Mouse (Mus musculus) frontal cortex, adult 2 months (tissue): ENCODE data around the gene Nes. TPM values are rescaled to one million over a fixed set of nuclear protein-coding genes. Genes with fewer than 3 reads are reported as not detected.

Experiments
- DNase-seq, 2 experiments: peaks; one replicate each; pipeline ENCODE4 v3.0.0; 2022; ENCODE audit warnings: low spot score in 1 of 2; ENCODE audit errors: extremely low spot score in 1 of 2
- polyA plus RNA-seq: library from polyadenylated mRNA; depleted of rRNA; stranded (reverse); fragments of >200 nt; gene quantifications from 2 replicates; pipeline ENCODE4 v1.2.3, GENCODE M21; 2012; rRNA removed

Gene Nes
- polyA plus RNA-seq, 1 experiment, result 4.8 TPM

DNA sequence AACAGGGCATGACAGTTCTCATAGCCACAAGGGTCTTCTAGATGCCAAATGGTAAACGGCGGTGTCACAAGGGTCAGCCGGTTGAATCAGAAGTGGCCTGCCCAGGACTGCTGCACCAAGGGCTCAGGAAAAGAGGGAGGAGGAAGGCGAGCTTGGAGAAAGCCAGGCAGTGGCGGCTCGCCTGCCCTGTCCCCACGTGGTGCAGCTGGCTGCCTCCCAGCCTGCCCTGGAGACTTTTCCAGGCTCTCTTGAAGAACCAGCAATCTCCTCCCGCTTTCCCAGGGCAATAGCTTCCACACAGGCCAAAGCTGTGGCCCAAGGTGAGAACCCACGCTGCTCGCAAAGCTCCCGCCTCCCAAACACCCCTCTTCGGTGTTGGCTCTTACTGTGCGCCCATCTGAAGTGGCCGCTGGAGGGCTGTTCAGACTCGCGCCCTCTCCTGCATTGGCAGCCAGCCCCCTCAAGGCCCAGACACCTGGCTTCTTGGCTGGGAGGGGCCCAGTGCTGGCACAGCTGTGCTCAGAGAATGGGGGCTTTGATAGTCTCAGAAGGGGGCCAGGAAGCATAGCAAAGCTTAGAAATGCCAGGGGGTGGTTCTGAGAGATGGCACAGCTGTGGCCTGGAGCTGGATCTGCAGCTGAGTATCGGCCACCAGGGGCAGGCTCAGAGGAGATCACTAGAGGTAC is 31.6 kb downstream of the Nes start:
- no peak for DNase-seq

GRCm38 (mm10) chr3:88005822-88006786 is 35.2 kb downstream of the Nes start:
- no peak for DNase-seq

GRCm38 (mm10) chr3:88010634-88011265 is 39.9 kb downstream of the Nes start:
- no peak for DNase-seq

DNA sequence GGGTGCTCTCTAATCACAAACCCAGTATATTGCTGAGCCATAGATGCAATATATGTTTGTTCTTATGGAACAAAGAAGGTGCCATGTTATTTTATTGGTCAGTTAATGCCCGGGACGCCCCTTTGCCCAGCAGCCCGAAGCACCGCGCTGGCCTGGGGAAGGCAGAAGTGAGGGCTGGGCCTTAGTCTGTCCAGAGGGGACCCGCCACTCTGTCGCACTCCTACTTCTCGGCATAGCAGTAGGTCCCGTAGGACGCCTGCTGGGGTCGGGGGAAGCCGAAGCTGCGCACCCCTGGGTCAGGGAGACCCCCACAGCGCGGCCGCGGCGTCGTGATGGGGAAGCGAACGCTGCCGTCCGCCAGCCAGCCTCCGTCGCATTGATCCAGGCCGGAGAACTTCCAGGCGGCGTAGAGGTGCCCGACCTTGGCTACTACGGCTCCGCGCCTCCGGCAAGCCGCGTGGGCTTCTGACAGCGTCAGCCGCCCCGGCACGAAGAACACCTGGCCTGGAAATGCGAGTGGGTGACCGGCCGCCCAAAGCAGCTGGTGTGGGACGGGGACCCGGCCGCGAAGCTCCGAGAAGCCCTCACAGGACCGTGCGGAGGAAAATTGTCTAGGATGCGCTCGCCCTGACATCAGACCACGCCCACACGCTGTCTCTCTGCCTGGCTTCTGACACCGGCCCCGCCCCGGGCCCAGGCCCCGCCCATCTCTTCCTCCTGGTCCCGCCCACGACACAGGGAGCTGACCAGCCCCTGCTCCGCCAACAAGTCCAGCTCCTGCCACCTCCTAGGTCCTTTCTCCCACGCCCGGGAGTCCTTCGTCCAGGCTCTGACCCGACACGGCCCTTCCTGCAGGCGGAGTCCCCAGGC is 51.7 kb downstream of the Nes start:
- DNase-seq, result peak in 1 of 2 experiments; percentile 81

GRCm38 (mm10) chr3:88023192-88024074 is 52.6 kb downstream of the Nes start:
- no peak for DNase-seq

GRCm38 (mm10) chr3:88026823-88027222 is 55.9 kb downstream of the Nes start:
- no peak for DNase-seq

DNA sequence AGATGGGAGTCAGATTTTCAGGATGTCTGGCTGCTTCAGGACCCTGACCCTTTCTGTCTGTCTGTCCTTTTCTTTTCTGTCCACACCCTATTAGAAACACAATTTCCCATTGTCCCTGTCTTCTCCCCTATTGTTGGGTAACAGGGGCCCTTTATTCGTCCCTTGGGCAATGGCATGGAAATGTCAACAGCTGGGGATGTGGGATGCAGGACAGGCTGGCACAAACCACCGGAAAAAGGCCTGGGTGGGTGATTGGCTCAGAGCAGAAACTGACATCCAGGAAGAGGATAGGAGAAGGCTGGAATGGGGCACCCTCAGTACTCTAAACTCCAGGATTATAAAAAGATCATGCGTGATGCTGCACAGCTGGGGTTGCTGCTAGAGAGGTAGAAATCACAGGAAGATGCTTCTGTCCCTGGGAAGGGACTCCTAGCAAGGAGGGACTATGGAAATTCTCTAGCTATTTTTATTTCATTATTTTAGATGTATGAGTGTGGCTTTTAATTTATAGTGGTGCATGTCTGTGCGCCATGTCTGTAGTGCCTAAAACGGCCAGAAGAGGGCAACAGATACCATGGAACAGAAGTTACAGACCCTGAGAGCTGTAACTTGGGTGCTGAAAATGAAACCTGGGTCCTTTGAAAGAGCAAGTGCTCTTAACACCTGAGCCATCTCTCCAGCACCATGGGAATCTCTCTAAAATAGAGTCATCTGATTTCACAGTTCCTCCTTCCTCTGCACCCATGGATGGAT is 56.7 kb downstream of the Nes start, which contains the start of gene Hapln2:
Hapln2 (minus strand) TSS at position 150 of the 753 bp plus-strand sequence.
- peak in 1 of 2 experiments; percentile 20 for DNase-seq

Other genes with a start within 250 kb of the Nes start
- 0.19 and 0.40 TPM in 2 replicates for gene Lrrc71, start 222.5 kb upstream of the Nes start, polyA plus RNA-seq
- gene Ntrk1, start 175.9 kb upstream of the Nes start, polyA plus RNA-seq, result 0.08 and 0.19 TPM in 2 replicates
- gene Insrr, start 174.1 kb upstream of the Nes start, polyA plus RNA-seq, result 0.38 and 0.46 TPM in 2 replicates
- gene Pear1, start 146.8 kb upstream of the Nes start, polyA plus RNA-seq, result 9.9 and 10.2 TPM in 2 replicates
- 0.02 and 0.06 TPM in 2 replicates for gene Sh2d2a, start 124.3 kb upstream of the Nes start, polyA plus RNA-seq
- gene Prcc, start 85.5 kb upstream of the Nes start, polyA plus RNA-seq, result 38.8 and 40.2 TPM in 2 replicates
- gene Hdgf, start 64.8 kb upstream of the Nes start, polyA plus RNA-seq, result 171 and 183 TPM in 2 replicates
- 80.0 and 80.7 TPM in 2 replicates for gene Mrpl24, start 51.6 kb upstream of the Nes start, polyA plus RNA-seq
- gene Isg20l2, start 40.8 kb upstream of the Nes start, polyA plus RNA-seq, result 12.9 and 13.9 TPM in 2 replicates
- 42.4 and 46.4 TPM in 2 replicates for gene Rrnad1, start 40.4 kb upstream of the Nes start, polyA plus RNA-seq
- gene Crabp2, start 22.4 kb upstream of the Nes start, polyA plus RNA-seq, result 9.2 and 11.0 TPM in 2 replicates
- 359 and 380 TPM in 2 replicates for gene Bcan, start 29.2 kb downstream of the Nes start, polyA plus RNA-seq
- gene Hapln2, start 56.5 kb downstream of the Nes start, polyA plus RNA-seq, result 28.5 and 39.4 TPM in 2 replicates
- 13.7 and 14.4 TPM in 2 replicates for gene Gpatch4, start 72.0 kb downstream of the Nes start, polyA plus RNA-seq
- 79.5 and 90.3 TPM in 2 replicates for gene Naxe, start 87.4 kb downstream of the Nes start, polyA plus RNA-seq
- not detected in 2 replicates for gene Ttc24, start 107.2 kb downstream of the Nes start, polyA plus RNA-seq
- gene Iqgap3, start 110.9 kb downstream of the Nes start, polyA plus RNA-seq, result 0.64 and 0.74 TPM in 2 replicates
- 137 and 138 TPM in 2 replicates for gene Mef2d, start 171.3 kb downstream of the Nes start, polyA plus RNA-seq